Mouse (Mus musculus) lung, postnatal 36 days (tissue): ENCODE data around the gene Knstrn.

Source experiments
- DNase-seq: peaks from one replicate; pipeline ENCODE4 v3.0.0; 2022; ENCODE audit warnings: mixed read lengths

Gene Knstrn

DNA sequence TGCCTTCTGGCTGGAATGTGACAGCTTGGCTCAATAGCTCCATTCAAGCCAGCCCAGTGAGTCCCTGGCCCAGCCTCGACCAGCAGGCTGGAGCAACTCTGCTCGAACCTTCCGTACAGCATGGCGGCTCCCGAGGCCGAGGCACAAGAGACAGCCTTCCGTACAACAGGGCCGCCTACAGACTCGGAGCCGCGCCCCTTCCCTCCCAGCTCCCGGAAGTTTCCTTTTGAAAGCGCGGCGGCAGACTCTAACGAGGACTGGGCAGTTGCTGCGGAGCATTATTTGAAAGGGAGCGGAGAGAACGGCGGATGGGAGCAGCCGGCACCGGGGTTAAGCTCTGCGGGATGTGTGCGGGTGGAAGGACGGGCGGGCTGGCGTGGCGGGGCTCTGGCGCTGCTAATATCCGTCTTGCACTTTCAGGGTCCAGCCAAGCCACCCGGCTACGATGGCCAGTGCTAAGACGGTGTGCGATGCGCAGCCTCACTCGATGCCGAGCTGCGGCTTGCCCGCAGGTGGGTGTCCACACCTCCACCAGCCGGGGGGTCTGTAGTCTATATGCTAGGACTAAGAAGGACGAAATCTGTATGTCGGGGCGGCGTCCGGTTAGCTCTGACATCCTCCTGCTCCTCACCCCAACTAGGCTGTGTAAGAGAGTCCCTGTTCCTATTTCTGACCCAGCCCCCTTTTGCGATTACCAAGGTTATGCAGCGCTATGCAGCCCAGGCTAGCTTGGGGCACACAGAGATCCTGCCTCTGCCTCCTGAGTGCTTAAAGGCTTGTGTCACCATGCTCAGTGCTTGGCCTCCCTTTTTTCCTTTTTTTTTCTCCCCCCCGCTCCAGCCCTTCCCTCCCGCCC lies at the start of gene Knstrn:
Gene Knstrn (plus strand): TSS at position 23 of the 856 bp plus-strand sequence.
- DNase-seq: peak; percentile 96

GRCm38 (mm10) chr2:118764094-118764831 lies 49.5 kb upstream of the Knstrn start:
- DNase-seq: peak; percentile 78

GRCm38 (mm10) chr2:118764875-118765274 lies 48.9 kb upstream of the Knstrn start:
- no peak for DNase-seq

GRCm38 (mm10) chr2:118766041-118767033 lies 47.5 kb upstream of the Knstrn start:
- DNase-seq: peak; percentile 75

DNA sequence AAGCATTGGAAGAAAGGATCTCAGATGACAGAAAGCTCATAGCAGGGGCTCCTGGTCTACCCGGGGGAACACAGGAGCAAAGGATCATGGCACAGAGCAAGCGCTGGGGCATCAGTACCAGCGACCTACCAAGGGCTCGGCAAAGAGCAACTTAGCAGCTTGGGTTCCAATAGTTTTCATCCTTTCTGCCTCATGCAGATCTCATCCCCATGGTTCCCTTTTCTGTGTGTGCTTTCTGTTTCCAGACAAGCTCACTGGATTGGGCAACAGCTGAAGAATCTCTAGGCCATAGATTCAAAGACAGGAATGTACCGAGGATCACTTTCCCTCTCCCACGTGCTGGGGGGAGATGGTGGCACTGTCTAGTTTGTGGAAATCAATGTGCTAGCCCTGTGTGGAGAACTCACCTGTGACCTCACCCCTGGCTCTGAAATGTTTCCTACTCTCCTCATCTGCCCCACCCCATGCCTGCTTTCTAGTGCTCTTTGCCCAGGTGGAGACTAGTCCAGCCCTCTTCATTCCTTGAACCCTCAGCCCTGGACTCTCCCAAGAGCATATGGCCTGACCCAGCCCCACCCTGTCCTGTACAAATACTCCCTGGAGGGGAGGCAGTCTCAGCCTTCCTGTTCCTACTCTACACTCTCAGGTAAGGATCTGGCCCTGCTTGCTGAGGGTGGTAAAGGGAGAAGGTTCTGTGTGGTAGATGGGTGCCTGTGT lies 41.5 kb upstream of the Knstrn start, which contains the start of gene Phgr1:
Gene Phgr1 (plus strand): TSS at position 612 of the 717 bp plus-strand sequence.
- no peak for DNase-seq

DNA sequence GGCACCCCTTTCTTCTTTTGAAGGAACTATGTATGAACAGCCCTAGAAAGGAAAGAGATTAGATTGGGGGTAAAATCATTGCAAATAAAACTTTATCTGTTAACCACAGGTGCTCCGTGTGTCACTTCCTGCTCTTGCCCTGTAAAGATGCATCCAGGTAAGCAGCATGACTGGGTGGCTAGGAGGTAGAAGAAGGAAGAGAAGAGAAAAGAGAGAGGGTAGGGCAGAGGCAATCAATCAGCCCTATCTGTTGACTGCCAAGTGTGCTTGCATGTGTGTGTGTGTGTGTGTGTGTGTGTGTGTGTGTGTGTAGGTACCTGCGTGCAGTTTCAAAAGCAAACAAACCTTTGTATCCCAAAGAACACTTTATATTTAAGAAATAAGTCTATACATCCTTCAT lies 39.3 kb upstream of the Knstrn start:
- no peak for DNase-seq

- no peak for DNase-seq
Measured at GRCm38 (mm10) chr2:118775396-118775795, 38.4 kb upstream of the Knstrn start.

GRCm38 (mm10) chr2:118775846-118776245 lies 38.0 kb upstream of the Knstrn start:
- no peak for DNase-seq

GRCm38 (mm10) chr2:118776295-118776694 lies 37.5 kb upstream of the Knstrn start:
- DNase-seq: no peak

DNA sequence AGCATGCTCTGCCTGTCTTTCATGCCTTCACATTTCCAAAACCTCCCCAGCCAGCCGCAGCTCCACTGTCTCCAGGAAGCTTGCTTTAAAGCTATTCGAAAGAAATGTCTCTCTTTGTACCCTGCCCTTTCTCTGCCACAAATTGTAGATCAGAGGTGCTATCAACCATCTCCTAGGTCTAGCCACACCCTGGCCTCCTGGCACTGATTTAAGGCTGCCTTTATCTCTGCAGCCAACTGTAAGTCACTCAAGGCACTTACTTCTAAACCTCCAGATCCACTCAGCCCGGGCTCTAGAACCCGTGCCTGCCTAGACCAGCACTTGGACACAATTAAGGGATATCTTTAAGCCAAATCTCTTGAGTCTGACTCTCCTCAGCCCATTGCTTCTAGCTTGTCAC lies 35.4 kb upstream of the Knstrn start:
- DNase-seq: no peak

- DNase-seq: no peak
Measured at GRCm38 (mm10) chr2:118779065-118779464, 34.7 kb upstream of the Knstrn start.

- DNase-seq: peak; percentile 97
Measured at GRCm38 (mm10) chr2:118779504-118780480, 34.0 kb upstream of the Knstrn start, which contains the start of gene Disp2. Gene Disp2 (plus strand): TSS chr2:118779719.

- DNase-seq: no peak
Measured at GRCm38 (mm10) chr2:118781115-118781514, 32.7 kb upstream of the Knstrn start.

GRCm38 (mm10) chr2:118782303-118782702 lies 31.5 kb upstream of the Knstrn start:
- DNase-seq: peak; percentile 67

GRCm38 (mm10) chr2:118783093-118783492 lies 30.7 kb upstream of the Knstrn start:
- no peak for DNase-seq

DNA sequence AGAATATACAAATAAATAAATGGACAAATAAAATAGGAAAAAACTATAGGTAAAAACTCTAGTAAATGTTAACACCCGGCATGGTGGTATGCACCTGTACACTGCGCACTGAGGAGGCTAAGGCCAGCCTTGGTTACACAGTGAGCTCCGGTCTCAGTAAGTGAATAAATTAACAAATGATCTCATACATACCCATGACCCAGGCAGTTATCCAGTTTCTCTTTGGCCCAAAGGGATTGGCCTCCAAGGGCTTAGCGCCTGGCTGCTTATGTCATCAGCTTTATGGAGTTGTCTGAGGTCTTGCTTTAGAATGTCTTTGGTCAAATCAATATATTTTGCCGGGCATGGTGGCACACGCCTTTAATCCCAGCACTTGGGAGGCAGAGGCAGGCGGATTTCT lies 30.1 kb upstream of the Knstrn start:
- DNase-seq: no peak

DNA sequence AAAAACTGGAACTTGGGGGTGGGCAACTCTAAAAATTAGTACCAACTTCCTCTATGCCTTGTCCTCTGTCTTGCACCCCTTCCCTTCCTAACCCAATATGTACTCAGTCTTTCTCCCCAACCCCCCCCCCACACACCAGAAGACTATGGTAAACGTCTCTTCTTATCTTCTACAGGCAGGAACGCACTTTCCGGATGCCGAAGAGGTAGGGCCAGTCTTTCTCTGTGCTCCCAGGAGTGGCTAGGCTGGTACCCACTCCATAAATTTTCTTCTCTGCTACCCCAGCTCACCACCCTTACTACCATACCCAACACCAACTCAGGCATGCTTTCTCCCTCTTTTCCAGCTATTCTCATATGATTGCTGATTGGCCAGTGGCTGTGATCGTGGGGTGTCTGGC lies 27.3 kb upstream of the Knstrn start:
- DNase-seq: no peak

DNA sequence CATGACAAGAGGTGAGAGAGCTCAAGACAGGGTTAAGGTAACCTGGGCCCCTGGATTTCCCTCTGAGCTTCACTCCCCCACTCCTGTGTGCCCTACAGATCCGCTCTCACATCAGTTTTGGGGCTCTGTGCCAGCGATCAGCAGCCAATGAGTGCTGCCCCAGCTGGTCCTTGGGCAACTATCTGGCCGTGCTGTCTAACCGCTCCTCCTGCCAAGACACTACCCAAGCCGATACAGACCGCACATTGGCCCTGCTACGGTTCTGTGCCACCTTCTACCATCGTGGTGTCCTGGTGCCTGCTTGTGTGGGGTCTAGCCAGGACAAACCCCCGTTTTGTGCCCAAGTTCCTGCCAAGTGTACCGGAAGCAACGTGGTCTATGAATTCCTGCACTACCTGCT lies 24.3 kb upstream of the Knstrn start:
- no peak for DNase-seq

GRCm38 (mm10) chr2:118790221-118790550 lies 23.6 kb upstream of the Knstrn start:
- DNase-seq: no peak
